Mouse (Mus musculus) heart, postnatal 4 days (tissue): ENCODE measurements around the gene Ddx43. TPM values are rescaled to one million over a fixed set of nuclear protein-coding genes. Genes with fewer than 3 reads are reported as not detected.
A peak's percentile ranks its signal among the peaks of the same experiment; 100 is the strongest.
"Not testable (repeated sequence)": the region's sequence is repeated elsewhere in the genome, so short reads cannot be mapped to it uniquely, and the experiment has no call there.

Experiments
- DNase-seq: peaks from one replicate; pipeline ENCODE4 v3.0.0; 2021
- total RNA-seq, 2 experiments: library from RNA; stranded (reverse); gene quantifications; 2 replicates each; pipeline ENCODE4 v1.2.3; 2021

Gene Ddx43
- not detected for total RNA-seq

DNA sequence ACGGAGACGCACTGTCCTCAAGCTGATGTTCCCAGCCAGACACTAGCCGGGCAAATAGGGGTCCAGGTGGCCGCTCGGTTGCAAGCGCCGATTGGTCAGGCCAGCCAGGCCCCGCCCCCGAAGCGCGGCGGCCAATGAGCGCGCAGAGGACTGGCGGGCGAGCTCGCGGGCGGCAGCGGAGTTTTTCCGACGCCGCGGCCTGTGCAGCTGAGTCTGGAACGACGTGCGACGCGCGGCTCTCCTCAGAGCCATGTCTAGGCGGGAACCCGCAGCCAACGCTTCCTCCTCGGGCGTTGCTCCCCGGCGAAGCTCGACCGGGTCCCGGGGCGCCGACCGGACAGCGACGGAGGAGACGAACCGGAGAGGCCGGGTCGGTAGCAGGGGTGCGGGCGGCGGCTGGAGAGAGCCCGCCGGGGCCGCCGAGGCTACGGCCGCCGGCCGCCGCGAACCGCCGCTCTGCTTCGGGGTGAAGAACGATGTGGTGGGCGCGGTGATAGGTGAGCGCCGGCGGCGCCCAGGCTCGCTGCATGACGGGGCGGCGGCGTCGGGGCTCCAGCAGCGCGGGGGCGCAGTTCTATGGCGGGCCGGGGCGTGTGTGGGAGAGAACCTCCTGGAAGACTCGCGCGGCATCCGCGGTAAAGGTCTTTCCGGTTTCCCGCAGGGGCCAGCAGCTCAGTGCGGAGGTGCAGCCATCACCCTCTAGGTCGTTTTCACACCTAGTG is at the start of gene Ddx43:
Gene Ddx43 (plus strand): TSS at position 148 of the 722 bp plus-strand sequence.
- peak; percentile 54 for DNase-seq

DNA sequence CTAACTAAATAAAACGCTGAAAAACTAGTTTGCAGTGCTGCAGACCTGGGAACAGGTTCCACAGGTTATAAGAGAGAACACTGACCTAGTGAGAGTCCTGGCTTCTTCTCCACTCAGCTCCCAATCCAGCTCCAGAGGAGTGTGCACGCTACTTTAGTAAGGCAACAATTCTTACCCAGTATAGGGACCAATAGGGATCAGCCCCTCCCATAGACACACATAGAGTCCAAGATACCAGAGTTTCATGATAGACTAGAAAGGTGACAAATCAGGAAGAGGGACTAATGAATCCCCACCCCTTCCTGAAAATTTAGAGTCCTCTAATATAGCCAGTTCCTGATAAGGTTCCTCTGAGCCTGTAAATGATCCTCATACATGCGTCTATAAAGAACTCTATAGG is 48.6 kb upstream of the Ddx43 start:
- no peak for DNase-seq

DNA sequence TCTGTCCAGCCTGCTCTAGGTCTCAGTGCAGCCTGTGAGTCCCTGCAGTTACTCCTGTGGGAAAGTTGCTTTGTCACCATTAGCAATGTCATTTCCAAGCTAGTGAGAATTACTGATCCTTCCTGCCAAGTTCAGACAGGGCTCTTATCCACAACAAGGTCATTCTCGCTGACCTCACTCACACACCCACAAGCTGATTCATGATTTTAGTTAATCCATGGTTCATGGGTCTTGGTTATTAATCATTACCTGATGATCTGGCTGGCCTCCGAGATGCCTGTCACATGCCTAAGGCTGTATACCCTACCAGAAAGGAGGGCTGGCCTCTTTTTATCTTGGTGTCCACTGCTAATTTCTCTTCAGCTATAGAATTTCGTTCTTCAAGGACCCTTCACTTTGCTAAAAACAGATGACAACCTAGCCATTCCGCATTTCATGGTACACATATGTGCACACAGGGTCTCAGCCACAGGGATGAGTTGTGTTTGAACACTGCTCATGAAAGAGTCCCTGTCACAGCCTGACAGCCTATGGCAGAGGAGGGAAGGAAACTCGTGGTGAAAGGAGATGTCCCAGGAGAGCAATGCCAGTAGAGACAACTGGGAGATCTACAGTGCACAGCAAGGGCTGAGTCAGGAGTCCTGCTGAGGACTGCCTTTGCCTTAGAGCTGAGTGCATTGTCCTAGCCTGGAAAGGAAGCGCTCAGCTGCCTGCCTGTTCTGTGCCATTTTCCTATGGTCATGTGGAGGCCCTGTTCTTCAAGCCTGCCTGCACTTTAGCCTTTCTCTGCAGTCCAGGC is 47.2 kb upstream of the Ddx43 start:
- not testable (repeated sequence) for DNase-seq

DNA sequence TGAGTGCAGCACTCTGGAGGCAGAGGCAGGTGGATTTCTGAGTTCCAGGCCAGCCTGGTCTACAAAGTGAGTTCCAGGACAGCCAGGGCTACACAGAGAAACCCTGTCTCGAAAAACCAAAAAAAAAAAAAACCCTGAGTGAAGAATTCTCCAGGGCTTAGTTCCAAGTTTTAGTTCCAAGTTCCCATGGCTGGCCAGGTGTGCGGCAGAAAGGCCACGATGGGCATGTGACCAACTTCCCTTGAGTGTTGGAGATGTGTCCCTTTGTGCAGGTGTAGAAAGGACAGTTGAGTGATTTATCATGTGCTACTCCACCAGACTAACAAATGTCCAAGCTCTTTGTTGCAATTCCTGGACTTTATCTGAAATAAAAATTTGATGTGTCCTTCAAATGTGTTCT is 46.4 kb upstream of the Ddx43 start:
- DNase-seq: not testable (repeated sequence)

DNA sequence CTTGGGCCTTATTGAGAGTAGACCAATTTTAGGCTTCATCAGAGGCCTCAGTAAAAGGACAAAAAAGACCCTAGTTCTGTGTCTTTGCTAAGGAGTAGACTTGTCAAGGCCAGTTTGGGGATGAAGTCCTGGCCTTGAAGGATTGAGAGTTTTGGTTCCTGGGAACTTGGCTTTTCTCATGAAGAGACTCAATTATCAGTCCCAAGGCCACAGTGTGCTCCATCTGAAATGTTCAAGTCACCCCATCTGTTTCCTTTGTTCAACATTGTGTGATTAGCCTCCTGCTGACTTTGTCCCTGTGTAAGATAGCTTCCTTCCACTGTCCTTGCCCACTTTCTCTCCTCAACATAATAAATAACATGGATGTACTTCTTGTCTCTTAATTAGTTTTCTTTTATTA is 45.6 kb upstream of the Ddx43 start:
- not testable (repeated sequence) for DNase-seq

DNA sequence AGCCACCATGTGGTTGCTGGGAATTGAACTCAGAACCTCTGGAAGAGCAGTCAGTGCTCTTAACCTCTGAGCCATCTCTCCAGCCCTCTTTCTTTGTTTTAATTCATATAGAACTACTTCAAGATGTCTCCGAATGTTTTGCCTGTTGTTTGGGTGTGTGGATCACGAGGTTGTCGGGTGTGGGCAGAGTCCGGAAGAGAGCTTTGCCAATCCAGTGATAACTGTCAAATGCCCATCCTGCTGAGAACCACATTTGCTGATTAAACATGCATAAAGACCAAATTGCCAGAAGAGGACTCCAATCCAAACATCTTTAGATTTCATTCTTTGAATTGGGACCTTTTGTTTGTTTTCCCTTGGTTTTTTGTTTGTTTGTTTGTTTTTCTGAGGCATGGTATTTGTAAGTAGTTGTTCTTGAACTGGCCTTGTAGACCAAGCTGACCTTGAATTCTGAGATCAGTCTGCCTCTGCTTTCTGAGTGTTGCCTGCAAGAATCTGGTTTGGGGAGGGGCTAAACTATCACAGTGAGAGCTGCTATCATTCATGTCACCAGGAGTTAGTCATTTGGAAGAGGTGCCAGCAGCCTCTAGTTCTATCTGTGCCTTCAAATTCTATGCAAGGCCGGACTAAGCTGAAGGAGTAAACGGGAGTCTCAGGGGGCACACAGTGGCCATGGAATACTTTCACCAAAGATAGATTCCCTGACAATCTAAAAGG is 43.9 kb upstream of the Ddx43 start:
- DNase-seq: no peak

DNA sequence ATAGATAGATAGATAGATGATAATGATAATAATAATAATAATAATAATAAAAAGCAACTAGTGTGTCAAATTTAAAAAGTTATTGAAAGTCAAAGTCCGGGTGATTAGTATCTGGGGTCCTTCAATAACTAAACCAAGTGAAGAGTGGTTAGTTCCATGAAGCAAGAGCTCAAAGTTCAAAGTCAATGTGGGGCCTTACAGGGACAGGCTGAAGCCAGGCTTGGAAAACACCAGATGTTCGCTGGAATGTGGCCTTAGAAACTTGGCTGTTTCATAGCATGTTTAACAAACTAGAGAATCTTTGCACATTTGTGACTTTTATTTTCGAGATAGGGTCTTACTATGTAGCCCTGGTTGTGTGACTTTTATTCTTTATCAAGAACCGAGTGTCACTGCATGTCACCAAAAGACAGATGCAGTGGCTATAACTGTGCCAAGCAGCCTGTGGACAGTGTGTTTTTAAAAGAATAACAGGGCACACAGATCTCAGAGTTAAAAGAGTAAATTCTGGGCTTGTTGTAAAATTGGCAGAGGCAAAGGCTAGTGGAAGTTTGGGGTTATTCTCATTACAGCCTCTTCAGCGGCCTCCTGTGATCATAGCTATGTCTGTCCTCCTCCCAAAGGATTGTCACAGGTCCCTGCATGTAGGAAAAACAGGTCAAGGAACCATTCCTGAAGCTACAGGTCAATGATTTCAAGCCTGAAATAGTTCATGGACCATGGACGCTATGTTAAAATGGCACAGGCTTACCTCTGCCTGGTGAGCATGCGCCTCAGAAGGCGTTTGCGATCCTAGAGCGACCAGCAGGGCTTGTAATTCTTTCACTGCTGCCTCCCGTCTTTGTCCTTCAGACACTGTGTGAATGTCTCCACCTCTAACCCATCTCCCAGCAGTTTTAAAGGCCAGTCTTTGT is 40.7 kb upstream of the Ddx43 start:
- no peak for DNase-seq

DNA sequence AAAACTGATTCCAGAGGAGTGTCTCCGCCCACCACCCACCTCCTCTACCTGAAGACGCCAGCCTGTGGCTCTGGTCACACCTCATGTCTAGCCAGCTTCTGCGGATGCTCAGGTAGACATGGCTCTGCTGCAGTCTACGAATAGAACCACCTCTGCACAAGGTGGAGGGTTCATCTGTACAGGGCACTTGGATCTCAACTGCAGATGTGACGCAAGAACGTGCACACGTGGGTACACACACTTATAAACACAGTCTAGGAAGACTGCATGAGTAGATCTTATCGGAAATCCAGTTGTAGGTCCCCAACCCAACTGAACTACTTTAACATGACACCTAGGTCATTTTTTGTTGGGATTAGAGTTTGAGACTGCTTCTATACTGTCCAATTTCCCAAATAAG is 40.0 kb upstream of the Ddx43 start, which contains the start of gene Gsta2:
Gene Gsta2 (minus strand): TSS at position 178 of the 400 bp plus-strand sequence.
- DNase-seq: no peak

DNA sequence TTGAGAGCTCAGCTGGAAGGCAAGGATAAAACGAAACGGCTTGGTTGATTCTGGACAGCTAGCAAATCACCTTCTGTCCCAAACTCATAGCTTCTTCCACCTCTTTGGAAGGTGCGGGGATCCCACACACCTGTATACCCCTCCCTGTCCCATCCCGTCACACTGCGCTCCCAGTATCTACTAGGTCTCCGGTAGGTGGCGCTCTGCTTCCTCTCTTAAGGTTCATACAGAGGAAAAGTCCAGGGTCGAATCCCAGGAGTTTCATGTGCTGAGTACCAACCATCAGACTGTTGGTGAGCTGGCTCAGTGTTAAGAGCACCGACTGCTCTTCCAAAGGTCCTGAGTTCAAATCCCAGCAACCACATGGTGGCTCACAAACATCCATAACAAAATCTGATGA is 37.5 kb upstream of the Ddx43 start:
- peak; percentile 77 for DNase-seq

DNA sequence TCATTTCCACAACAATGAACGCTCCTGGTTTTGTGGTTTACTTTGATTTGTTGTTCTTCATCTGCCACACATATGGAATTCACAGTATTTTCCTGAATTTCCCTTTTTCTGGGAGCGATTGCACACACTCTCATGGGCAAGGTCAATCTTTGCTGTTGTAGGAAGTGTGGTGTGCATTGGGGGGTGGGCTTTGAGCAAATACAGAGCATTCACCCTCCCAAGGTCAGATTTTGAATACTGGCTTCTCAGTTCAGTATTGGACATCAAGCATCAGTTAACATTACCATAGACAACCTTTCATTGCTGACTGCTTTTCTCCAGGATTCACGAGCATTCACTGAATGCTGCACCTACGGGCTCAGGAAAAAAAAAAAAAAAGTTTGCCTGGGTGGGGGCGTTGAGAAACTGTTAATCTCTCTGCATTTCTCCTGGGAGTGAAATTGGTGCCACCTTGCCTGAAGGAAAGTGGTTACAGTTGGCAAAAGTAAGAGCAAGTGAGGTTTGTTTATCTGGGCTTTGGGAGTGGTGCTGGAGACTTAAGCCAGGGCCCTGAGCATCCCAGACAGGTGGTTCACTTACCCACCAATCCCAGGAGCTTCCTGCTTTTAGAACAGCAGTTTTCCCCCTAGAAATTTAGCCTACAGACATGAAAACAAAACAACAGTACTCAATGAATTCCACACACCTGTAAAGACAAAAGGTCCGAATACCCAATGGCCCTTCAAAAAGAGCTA is 35.7 kb upstream of the Ddx43 start:
- DNase-seq: no peak

DNA sequence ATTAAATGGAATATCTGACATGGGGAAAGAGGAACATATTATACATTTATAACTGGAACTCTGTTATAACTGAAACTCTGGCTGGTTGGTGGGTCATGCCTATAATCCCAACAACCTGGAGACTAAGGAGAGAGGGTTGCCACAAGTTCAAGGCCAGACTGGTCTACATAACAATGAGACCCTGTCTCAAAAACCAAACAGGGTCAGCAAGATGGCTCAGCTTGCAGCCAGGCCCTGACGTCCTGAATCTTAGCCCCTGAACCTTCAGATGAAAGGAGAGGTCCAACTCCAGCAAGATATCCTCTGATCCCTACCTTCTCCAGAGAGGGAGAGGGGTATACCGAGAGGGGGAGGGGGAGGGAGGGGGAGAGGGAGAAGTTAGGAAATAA is 35.1 kb upstream of the Ddx43 start:
- no peak for DNase-seq

DNA sequence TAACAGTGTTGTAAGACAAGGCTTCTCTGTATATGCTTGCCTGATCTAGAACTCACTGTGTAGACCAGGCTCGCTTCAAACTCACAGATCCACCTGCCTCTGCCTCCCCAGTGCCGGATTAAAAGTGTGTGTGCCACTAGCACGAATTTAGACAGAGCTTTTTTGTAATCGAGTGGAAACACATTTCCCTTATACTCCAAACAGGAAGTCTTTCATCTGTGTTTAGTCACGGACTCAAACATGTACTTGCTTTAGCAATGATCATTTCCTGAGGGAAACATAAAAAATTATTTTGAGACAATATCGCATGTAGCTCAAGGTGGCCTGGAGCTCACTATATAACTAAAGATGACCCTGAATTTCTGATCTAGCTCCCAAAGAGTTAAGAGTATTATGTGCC is 32.2 kb upstream of the Ddx43 start:
- DNase-seq: no peak

DNA sequence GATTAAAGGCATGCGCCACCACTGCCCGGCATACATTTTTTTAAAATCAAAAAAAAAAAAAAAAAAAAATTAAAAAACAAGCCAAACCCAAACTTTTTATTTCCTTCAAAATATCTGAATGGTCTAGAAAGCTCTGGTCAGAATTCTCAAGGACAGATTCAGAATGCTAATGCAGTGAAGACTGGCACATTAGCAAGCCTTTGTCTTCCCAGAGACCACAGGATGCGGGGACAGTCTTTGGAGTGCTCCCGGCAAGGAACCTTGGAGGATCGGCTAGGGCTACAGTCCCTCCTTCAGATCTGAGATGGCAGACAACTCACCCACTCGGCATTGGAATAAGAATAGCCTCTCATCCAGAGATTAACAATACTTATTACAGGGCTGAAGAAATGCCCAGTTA is 30.9 kb upstream of the Ddx43 start:
- no peak for DNase-seq

DNA sequence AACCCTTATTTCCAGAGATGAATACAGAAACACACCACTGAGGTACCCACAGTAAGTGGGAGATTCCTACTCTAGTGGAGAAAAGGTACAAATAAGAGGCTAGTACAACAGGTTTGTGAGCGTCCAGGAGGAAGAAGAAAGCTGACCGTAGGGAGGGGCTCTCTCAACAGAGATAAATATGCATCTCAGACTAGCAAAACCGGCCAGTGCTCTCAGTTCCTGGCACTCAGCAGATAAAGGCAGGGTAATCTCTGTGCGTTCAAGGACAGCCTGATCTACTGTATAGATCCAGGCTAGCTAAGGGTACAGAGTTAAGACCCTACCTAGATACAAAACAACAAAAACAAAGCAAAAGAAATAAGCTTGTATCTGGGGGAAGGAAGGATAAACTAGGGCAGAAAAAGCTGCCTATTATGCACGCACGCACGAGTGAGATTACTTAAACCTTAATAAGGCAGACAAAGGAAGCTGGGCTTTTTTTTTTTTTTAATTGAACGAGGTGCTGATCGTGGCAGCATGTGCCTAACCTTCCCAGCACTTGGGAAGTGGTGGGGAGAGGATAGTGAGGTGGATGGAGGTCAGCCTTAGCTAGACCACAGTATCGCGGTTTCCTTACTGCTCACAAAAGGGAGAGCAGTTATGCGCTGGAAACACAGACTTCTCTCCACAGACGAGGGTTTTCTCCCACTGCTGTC is 29.6 kb upstream of the Ddx43 start:
- no peak for DNase-seq

DNA sequence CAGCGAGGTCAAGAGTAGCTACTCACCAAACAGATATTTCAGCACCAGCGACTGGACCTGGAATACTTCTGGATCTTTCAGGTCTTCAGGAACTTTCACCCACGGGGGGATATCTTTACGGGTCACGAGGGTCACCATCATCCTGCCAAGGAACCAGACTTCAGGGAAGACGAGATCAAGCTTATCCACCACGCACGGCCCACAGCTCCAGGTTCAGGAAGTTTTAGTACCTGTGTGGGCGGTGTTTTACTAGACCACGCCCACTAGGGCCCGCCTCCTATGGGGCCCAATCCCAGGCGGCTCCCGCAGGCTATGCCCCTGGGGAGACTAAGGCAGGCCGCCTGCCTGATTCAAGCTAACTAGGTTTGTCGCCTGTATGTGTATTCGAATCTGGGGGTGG is 27.6 kb upstream of the Ddx43 start, which contains the start of gene Dppa5a:
Gene Dppa5a (minus strand): TSS at position 219 of the 400 bp plus-strand sequence.
- not testable (repeated sequence) for DNase-seq

DNA sequence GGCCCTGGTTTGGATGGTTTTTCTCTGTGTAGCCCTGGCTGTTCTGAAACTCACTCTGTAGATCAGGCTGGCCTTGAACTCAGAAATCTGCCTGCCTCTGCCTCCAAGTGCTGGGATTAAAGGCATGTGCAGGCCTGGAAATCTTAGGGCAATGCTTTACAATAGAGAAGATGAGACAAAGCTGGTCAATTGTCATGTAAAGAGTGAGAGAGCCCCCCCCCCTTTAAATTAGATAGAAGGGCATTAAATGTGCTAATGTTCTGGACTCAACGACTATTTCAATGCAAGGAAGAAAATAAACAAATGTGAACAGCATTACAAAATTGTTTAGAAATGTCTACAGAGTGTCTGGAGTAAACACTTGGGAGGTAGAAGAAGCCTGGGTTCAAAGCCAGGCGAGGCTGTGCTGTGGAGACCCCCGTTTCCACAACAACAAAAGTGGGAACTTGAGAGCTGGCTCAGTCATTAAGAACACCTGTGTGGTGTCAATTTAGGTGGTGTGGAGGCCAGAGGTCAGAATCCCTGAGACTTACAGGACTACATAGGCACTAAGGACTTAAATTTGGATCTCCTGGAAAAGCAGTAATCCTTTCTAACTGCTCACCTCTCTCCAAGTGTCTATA is 26.8 kb upstream of the Ddx43 start:
- no peak for DNase-seq

DNA sequence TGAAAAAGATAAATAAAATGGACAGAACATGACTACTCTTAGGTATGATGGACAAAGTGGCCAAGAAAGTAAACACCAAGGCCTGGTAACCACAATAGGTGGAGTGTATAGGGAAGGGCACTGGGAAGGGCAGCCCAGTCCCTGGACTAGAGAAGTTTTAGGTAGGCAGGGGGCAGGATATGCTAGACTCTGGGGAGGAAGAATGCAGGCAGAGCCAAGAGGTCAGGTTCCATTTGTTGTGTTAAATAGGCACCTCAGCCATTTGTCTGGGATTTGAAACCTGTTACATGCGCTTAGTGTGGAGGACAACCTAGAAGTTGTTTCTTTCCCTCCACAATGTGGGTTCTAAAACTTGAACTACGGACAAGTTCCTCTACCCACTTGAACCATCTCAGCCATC is 26.2 kb upstream of the Ddx43 start:
- DNase-seq: no peak

DNA sequence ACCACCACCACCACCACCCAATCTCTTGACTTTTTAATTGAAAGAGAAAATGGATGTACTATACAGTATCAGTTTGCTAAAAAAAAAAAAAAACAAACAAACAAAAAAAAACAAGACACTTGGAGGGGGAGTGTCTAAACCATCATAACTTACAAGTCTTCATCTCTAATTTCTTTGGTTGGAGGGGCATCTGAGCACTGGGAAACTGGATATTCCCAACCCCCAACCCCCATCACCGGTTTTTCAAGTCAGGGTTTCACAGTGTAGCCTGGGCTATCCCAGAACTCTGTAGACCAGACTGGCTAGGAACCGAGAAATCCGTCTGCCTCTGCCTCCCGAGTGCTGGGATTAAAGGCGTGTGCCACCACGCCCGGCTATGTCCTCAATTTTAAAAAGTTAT is 25.8 kb upstream of the Ddx43 start:
- DNase-seq: no peak

DNA sequence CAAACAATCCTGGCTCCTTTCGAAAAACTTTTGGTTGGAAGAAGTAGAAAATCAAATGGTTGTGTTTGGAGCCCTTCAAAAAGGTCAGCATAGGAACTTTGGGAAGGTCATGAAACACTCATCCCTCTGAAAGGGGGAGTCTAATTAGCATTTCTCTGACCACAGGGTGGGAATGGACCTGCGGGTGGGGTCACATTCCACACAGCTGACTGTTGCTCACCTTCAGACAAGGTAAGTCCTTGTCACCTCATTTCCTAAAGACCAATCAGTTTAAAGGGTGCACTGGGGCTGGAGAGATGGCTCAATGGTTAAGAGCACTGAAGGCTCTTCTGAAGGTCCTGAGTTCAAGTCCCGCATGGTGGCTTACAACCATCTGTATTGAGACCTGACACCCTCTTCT is 24.1 kb upstream of the Ddx43 start:
- DNase-seq: no peak

DNA sequence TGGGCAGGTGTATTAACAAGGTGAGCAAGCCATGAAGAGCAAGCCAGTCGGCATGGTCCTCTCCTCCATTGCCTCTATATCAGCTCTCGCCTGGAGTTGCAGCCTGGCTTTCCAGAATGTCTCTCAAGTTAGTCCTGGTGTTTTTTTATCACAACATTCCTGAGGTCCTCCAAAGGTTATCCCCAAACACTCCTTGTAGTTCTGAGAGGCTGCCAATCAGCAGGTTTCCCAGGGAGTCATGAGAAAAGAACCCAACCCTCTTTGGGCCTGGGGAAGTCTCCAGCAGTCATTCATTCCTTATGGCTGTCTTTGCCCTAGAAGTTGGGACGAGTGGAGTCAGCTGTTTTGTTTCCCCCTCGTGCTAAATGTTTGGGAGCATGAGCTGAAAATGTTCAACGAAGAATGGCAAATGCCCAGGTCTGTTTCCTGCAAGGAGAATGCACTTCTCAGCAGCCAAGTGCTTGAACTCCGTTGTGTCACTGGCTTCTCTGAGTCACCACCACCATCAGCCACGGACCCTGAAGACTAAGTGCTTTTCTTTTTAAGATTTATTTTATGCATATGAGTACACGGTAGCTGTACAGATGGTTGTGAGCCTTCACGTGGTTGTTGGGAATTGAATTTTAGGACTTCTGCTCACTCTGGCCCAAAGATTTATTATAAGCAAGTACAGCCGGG is 22.6 kb upstream of the Ddx43 start:
- no peak for DNase-seq
